Comparison of ENCODE assay signal across 8 mouse cellular contexts in genomic region chr2:153779394-153779981, GRCm38 (mm10). TPM values are rescaled to one million over a fixed set of nuclear protein-coding genes. Genes with fewer than 3 reads are reported as not detected.
A peak's percentile ranks its signal among the peaks of the same experiment; 100 is the strongest.
DNase-seq lines count a peak whose midpoint lies in the region; ATAC-seq and TF ChIP-seq lines count a peak whose summit lies in the region.

Efcab8 (plus strand) TSS chr2:153779931.

- H3K27ac ChIP-seq in heart, postnatal 0 days (ENCODE audit: low read depth), result no peak within 1 kb of the TSS; the same call in 1 of the 2 replicates
- H3K27ac ChIP-seq in liver, postnatal 0 days (ENCODE audit: low read depth), result peak within 1 kb of the TSS; percentile 67

- 40% methylated on average over 12 of the region's 12 CpGs for WGBS in heart, postnatal 0 days
- WGBS in liver, postnatal 0 days (ENCODE audit: insufficient replicate concordance), result 18% methylated on average over 12 of the region's 12 CpGs

- H3K9me3 ChIP-seq in heart, postnatal 0 days (replicated peaks; ENCODE audit: control insufficient read depth, low read length), result no peaks in the 10 kb centered on the region
- no peaks in the 10 kb centered on the region for H3K9me3 ChIP-seq in liver, postnatal 0 days (ENCODE audit: low read length)

- no peaks in the 10 kb centered on the region for H3K27me3 ChIP-seq in heart, postnatal 0 days (ENCODE audit: control insufficient read depth, insufficient read depth, low read length)
- no peaks in the 10 kb centered on the region for H3K27me3 ChIP-seq in liver, postnatal 0 days (ENCODE audit: insufficient read depth, low read length)

- peak within 1 kb of the TSS; percentile 35 for H3K4me3 ChIP-seq in heart, postnatal 0 days (ENCODE audit: low read depth, low read length)
- peak within 1 kb of the TSS; percentile 43 for H3K4me3 ChIP-seq in liver, postnatal 0 days (ENCODE audit: low read depth, low read length)

- H3K36me3 ChIP-seq in heart, postnatal 0 days (replicated peaks; ENCODE audit: control insufficient read depth, insufficient read depth, low read length), result no peaks in the 10 kb centered on the region
- H3K36me3 ChIP-seq in liver, postnatal 0 days (replicated peaks; ENCODE audit: insufficient read depth, low read length), result no peaks in the 10 kb centered on the region

- peak; percentile 77 for ATAC-seq in CD4-positive, CD25-positive, alpha-beta regulatory T cell, adult 4 months
- peak; percentile 9; the same call in 1 of the 2 replicates for ATAC-seq in heart, postnatal 0 days (ENCODE audit: insufficient read depth, low read depth)
- ATAC-seq in liver, postnatal 0 days, result peak; percentile 85

- 0 out of 2 replicates have a peak within 1 kb of the TSS, but pooled peaks have one; percentile 6 for H3K9ac ChIP-seq in heart, postnatal 0 days (replicated peaks; ENCODE audit: low read depth, low read length)
- H3K9ac ChIP-seq in liver, postnatal 0 days (replicated peaks), result peak within 1 kb of the TSS; percentile 51

- H3K4me2 ChIP-seq in heart, postnatal 0 days (ENCODE audit: low read depth, low read length), result peak within 1 kb of the TSS; percentile 65
- peak within 1 kb of the TSS; percentile 87 for H3K4me2 ChIP-seq in liver, postnatal 0 days (ENCODE audit: low read depth, low read length)

- H3K4me1 ChIP-seq in heart, postnatal 0 days (ENCODE audit: control insufficient read depth, insufficient read depth), result 0 out of 2 replicates have a peak, but pooled peaks cover 6% of the 10 kb centered on the region
- H3K4me1 ChIP-seq in liver, postnatal 0 days (ENCODE audit: insufficient read depth), result peaks cover 9% of the 10 kb centered on the region

- peak; percentile 42 for DNase-seq in MEL-GATA-1-ER (ENCODE audit: extremely low read depth, low read depth)
- no peak for DNase-seq in heart, postnatal 0 days (ENCODE audit: low spot score)
- peak; percentile 29 for DNase-seq in liver, postnatal 0 days
- DNase-seq in spleen, postnatal 10 days (ENCODE audit: low spot score in 2 of 2), result peak; percentile 23 to 37
- DNase-seq in urinary bladder, postnatal 25 days (ENCODE audit: low spot score), result no peak
- no peak for DNase-seq in retina, postnatal 1 day
- DNase-seq in frontal cortex, postnatal 25 days (ENCODE audit: low spot score in 2 of 2), result no peak

- TF ChIP-seq CTCF in heart, postnatal 0 days (IDR thresholded peaks at IDR 0.05; ENCODE audit: low read depth), result no peak
- no peak for TF ChIP-seq CTCF in liver, postnatal 0 days (IDR thresholded peaks at IDR 0.05; ENCODE audit: low read depth)

- no peak for TF ChIP-seq EP300 in heart, postnatal 0 days (IDR thresholded peaks at IDR 0.05; ENCODE audit: low read depth)
- no peak for TF ChIP-seq EP300 in liver, postnatal 0 days (IDR thresholded peaks at IDR 0.05; ENCODE audit: low read depth)

RNA-seq across cellular contexts. Expression of gene Efcab8, which starts in this region (rescaled TPM):
- polyA plus RNA-seq in CD4-positive, CD25-positive, alpha-beta regulatory T cell, adult 4 months (2017; shearing (Covaris generic)), result not detected
- total RNA-seq in heart, postnatal 0 days (2014; rRNA removed; ENCODE audit: low replicate concordance), result not detected in 2 replicates
- polyA plus RNA-seq in heart, postnatal 0 days (2015; fragmentation: Nextera tagmentation; extraction: Ambion mirVana), result 0.05 TPM in 1 of 2 replicates, not detected in the other
- 0.04 TPM in 1 of 2 replicates, not detected in the other for polyA plus RNA-seq in liver, postnatal 0 days (2015; fragmentation: Nextera tagmentation; extraction: Ambion mirVana)

Comparison
In these comparisons a context has a peak if more than half of its experiments do, and no peak if none do; other contexts are left out.
1. Peak in ATAC-seq in CD4-positive, CD25-positive, alpha-beta regulatory T cell, adult 4 months; RNA of the gene not detected or under 1 TPM.
2. Peak in ATAC-seq, H3K4me3 ChIP-seq, H3K9ac ChIP-seq and H3K4me2 ChIP-seq in heart, postnatal 0 days; RNA of the gene not detected or under 1 TPM.
3. Peak in DNase-seq, ATAC-seq, H3K4me3 ChIP-seq, H3K27ac ChIP-seq, H3K9ac ChIP-seq and H3K4me2 ChIP-seq in liver, postnatal 0 days; RNA of the gene not detected or under 1 TPM.
4. ATAC-seq: peak in every context shown above with its lines; median percentile 85 in liver, postnatal 0 days; 77 in CD4-positive, CD25-positive, alpha-beta regulatory T cell, adult 4 months; 9 in heart, postnatal 0 days.
5. DNase-seq: peak in MEL-GATA-1-ER (single experiment) and spleen, postnatal 10 days (2 of 2); none in heart, postnatal 0 days (single experiment), urinary bladder, postnatal 25 days (single experiment), retina, postnatal 1 day (single experiment) and frontal cortex, postnatal 25 days (0 of 2).